Mouse (Mus musculus) heart, embryonic 16.5 days (tissue): ENCODE measurements around the gene Slc35b1. TPM values are rescaled to one million over a fixed set of nuclear protein-coding genes. Genes with fewer than 3 reads are reported as not detected.

Experiments
- ATAC-seq: fragments of 200-750 bp; cut with Nextera tagmentation; replicated peaks from 2 replicates; pipeline ENCODE4 v1.8.0; 2017; ENCODE audit warnings: moderate number of reproducible peaks; ENCODE audit not compliant: insufficient read depth, low FRiP score; ENCODE audit errors: extremely low read depth
- H3K27ac ChIP-seq: fragments of 300-500 bp; sonication (generic); 2 replicates; pipeline ENCODE4 v1.5.1; 2014; ENCODE audit warnings: mild to moderate bottlenecking, low read length, control low read depth, moderate library complexity
- H3K27me3 ChIP-seq: fragments of 300-500 bp; sonication (generic); 2 replicates; pipeline ENCODE4 v1.6.1; 2014; ENCODE audit warnings: low read length, mixed read lengths; ENCODE audit not compliant: control insufficient read depth, insufficient read depth
- H3K36me3 ChIP-seq: fragments of 300-500 bp; sonication (generic); 2 replicates; pipeline ENCODE4 v1.6.1; 2014; ENCODE audit not compliant: control insufficient read depth, insufficient read depth
- H3K4me1 ChIP-seq: fragments of 300-500 bp; sonication (generic); 2 replicates; pipeline ENCODE4 v1.6.1; 2014; ENCODE audit warnings: low read length, mixed read lengths; ENCODE audit not compliant: control insufficient read depth, insufficient read depth
- H3K4me2 ChIP-seq: fragments of 300-500 bp; sonication (generic); 2 replicates; pipeline ENCODE4 v1.6.1; 2014; ENCODE audit warnings: low read depth, mild to moderate bottlenecking, control low read depth, low read length
- H3K4me3 ChIP-seq: fragments of 300-500 bp; sonication (generic); 2 replicates; pipeline ENCODE4 v1.5.1; 2014; ENCODE audit warnings: mild to moderate bottlenecking, control low read depth, low read length
- H3K9ac ChIP-seq: fragments of 300-500 bp; sonication (generic); 2 replicates; pipeline ENCODE4 v1.6.1; 2014; ENCODE audit warnings: low read length, control low read depth
- H3K9me3 ChIP-seq: fragments of 300-500 bp; sonication (generic); replicated peaks from 2 replicates; pipeline ENCODE4 v1.6.1; 2016; ENCODE audit warnings: low read length; ENCODE audit not compliant: control insufficient read depth
- WGBS: fragments of 180-500 bp; shearing (Covaris S2); extraction: QIAGEN DNeasy Blood & Tissue Kit; methylation state at CpG from one replicate; pipeline ENCODE4 v1.1.7; 2014; 5-methylcytosine and 5-hydroxymethylcytosine counted together
- polyA plus RNA-seq: library from polyadenylated mRNA; unstranded; fragments of >200 nt; fragmentation: Nextera tagmentation; extraction: Ambion mirVana; gene quantifications from 2 replicates; pipeline ENCODE4 v1.2.1, GENCODE M21; 2015

Slc35b1 gene
- polyA plus RNA-seq, 1 experiment from 2014 or later, result 73.0 TPM

DNA sequence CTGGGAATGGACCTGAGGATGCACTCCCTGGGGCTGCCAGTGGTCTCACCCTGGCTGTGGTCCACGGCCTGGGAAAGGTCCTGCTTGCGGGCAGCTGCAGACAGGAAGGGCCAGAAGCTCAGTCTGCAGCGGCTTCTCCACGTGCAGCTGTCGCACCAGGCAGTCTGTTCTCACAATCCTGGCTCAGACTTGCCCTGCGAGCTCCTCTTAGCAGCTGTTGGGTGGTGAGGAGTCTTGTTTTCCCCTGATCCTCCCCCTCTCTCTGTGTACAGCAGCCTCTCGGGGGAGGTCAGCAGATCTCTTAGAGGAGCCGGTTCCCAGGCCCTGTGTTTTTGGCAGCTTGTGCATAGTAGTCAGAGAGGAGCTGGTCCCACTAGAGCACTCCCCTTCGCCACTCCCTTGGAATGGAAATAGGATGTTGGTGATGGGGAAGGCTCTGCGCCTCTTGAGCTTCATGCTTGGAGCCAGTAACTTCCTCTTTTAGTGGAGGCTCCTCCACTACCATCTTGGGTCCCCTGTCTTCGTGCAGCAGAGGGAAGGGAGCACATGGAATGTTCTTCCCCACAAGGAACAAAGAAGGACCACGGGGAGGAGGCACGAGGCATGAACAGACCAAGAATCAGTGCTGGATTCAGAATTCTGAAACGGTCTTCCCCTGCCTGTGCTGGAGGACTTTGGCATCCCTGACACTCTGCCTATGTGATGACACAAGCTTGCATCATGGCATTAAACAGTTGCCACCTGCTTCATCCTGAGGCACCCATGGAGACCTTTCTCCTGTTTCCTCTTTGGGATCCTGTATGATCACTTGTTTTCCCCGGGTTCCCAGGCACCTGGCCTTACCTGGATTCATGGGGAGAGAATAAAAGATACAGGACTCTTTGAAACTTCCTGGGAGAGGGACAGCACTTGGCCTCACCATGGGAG, 14.3 kb upstream of the Slc35b1 start:
- Histone ChIP-seq H3K36me3 (peaks cover 12% of the 10 kb centered on the region), H3K9ac (no peak overlapping the region), H3K4me3 (no peak overlapping the region), H3K4me1 (peaks cover 20% of the 10 kb centered on the region), H3K27me3 (no peaks in the 10 kb centered on the region), H3K9me3 (no peaks in the 10 kb centered on the region), H3K4me2 (no peak overlapping the region), H3K27ac (peak overlapping the region; percentile 73)
- ATAC-seq, result peak; percentile 30; the same call in 1 of the 2 replicates
- 58% methylated on average over 15 of the region's 15 CpGs for WGBS

DNA sequence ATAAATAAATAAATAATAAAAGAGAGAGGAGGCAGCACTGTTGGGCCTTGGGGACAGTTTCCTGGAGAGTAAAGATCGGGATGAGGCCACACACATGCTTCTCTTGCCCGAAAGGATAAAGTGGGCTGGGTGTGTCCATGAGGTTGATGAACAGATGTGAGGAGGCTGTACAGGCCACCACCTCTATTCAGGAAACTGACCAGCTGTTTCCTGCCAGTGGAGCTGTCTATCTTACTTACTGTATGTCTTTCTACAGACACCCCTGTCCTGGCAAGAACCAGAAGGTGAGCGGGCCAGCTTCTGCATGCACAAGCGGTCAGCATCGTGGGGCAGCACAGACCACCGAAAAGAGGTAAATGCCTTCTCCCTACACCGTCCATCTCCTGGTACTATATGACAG, 13.3 kb upstream of the Slc35b1 start:
- Histone ChIP-seq H3K9ac (no peak overlapping the region), H3K4me1 (peaks cover 10% of the 10 kb centered on the region), H3K27me3 (no peaks in the 10 kb centered on the region), H3K4me3 (no peak overlapping the region), H3K36me3 (peaks cover 13% of the 10 kb centered on the region), H3K4me2 (no peak overlapping the region), H3K9me3 (no peaks in the 10 kb centered on the region), H3K27ac (no peak overlapping the region)
- 85% methylated on average over 7 of the region's 7 CpGs for WGBS
- no peak for ATAC-seq

DNA sequence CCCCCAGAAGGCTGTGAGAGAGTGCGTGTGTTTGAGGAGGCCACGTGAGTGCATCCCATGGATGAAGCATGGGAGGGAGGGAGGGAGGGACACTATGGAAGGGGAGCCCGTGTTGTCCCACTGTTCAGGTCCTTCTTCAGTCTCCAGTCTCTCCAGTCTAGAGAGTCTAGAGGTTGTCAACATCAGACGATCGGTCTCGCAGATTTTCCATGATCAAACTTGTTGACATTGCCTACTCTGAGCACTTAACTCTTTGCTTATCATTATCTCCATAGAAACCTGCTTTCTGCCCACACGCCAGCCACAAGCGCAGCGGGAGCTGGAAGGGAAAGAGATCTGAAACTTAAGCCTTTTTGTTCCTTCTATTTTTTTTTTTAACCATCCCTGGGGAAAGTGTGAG, 5.6 kb upstream of the Slc35b1 start:
- Histone ChIP-seq H3K4me3 (no peak overlapping the region), H3K9ac (no peak overlapping the region), H3K4me1 (peaks cover under 1% of the 10 kb centered on the region; the same call in 1 of the 2 replicates), H3K36me3 (0 out of 2 replicates have a peak, but pooled peaks cover 9% of the 10 kb centered on the region), H3K27me3 (no peaks in the 10 kb centered on the region), H3K9me3 (no peaks in the 10 kb centered on the region), H3K4me2 (no peak overlapping the region), H3K27ac (no peak overlapping the region)
- no peak for ATAC-seq
- 44% methylated on average over 9 of the region's 9 CpGs for WGBS

DNA sequence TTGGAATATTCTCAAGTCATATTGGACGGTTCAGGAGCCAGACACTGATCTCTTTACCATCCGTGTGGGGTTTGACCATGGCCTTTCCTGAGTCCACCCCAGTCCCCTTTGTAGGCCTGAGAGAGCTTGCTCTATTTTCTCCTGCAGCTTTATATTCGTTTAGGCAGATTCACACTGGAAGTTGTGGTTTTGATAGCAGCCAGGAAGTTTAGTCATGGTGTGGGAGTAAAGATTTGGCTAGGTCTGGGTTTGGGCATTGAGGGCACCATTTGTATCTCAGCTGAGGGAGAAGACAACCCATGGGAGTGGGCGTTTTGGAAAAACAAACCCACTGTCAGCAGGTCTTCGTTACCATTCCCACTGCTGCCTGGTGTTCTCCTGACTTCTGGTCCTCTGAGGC, 4.9 kb upstream of the Slc35b1 start:
- H3K9ac ChIP-seq, result no peak overlapping the region
- H3K36me3 ChIP-seq, result 0 out of 2 replicates have a peak, but pooled peaks cover 9% of the 10 kb centered on the region
- peaks cover 3% of the 10 kb centered on the region; the same call in 1 of the 2 replicates for H3K4me1 ChIP-seq
- H3K27ac ChIP-seq, result no peak overlapping the region
- no peaks in the 10 kb centered on the region for H3K27me3 ChIP-seq
- no peak for ATAC-seq
- WGBS, result 51% methylated on average over 5 of the region's 5 CpGs
- H3K4me3 ChIP-seq, result no peak overlapping the region
- H3K4me2 ChIP-seq, result no peak overlapping the region
- H3K9me3 ChIP-seq, result no peaks in the 10 kb centered on the region

DNA sequence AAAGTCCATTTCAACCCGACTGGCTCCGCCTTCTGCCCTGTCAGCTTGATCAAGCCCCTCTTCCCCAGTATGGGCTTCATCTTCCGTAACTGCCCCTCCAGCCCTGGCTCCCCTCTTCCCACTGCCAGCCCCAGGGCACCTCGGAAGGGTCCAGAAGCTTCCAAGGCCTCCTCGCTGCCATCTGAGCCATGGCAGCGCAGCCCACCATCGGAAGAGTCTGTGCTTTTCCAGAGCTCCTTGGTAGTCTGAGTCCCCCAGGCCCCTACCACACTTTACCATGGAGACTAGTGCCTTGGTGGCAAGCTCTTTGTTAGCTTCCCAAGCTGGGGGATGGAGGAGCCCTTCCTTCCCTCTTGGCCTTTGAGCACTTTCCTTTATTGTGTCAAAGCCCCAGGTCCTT, 3.8 kb upstream of the Slc35b1 start:
- WGBS, result 87% methylated on average over 7 of the region's 7 CpGs
- no peak overlapping the region for H3K27ac ChIP-seq

DNA sequence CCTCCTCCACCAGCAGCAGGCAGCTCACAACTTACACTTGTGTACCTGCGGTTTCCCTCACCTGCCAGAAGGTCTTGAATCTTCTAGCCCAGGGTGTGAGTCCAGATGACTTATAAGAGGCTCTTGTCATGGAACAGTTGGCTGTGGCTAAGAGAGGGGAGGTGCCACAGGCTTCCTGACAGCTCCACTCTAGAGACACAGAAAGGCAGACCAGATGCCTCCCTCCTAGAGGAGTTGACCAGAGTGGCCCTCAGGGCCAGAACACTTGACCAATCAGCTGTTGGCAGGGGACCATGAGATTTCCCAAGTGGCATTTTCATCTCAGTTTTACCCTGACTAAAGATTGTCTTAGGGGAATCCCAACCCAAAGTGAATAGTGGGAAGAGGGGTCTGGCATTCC, 3.3 kb upstream of the Slc35b1 start:
- 88% methylated on average over 1 of the region's 1 CpGs for WGBS
- H3K36me3 ChIP-seq, result 0 out of 2 replicates have a peak, but pooled peaks cover 4% of the 10 kb centered on the region
- no peak overlapping the region for H3K4me2 ChIP-seq
- no peak for ATAC-seq
- H3K9ac ChIP-seq, result no peak overlapping the region
- H3K27ac ChIP-seq, result no peak overlapping the region
- H3K27me3 ChIP-seq, result no peaks in the 10 kb centered on the region
- peaks cover 11% of the 10 kb centered on the region for H3K4me1 ChIP-seq
- no peaks in the 10 kb centered on the region for H3K9me3 ChIP-seq
- H3K4me3 ChIP-seq, result no peak overlapping the region

More for the DNA sequence above, 3.8 kb upstream of the Slc35b1 start:
- Histone ChIP-seq H3K4me3 (no peak overlapping the region), H3K9ac (no peak overlapping the region), H3K9me3 (no peaks in the 10 kb centered on the region), H3K4me2 (no peak overlapping the region), H3K36me3 (0 out of 2 replicates have a peak, but pooled peaks cover 4% of the 10 kb centered on the region), H3K27me3 (no peaks in the 10 kb centered on the region), H3K4me1 (peaks cover 7% of the 10 kb centered on the region)
- ATAC-seq, result no peak

DNA sequence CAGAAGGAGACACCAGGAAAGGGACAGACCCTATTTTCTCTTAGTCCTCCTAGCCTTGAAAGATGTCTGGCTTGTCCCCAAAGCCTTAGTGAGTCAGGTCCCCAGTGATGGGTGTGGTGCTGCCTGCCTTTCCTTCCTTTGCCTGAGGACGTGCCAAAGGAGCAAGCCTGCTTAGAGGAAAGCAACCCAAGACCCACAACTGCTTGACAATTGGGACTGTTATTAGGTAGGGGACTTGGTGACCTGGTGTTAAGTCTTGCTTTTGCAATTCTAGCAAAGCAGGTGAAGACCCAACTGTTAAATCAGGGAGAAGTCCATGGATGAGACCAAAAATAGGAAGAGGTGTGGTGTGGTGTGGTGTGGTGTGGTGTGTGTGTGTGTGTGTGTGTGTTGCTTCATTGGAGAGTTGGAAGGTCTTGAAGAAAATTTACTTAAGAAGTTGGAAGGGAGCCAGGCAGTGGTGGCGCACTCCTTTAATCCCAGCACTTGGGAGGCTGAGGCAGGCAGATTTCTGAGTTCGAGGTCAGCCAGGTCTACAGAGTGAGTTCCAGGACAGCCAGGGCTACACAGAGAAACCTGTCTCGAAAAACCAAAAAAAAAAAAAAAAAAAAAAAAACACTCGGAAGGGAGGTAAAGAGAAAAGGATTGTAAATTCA, 1.0 kb upstream of the Slc35b1 start:
- ATAC-seq, result no peak
- Histone ChIP-seq H3K9ac (no peak overlapping the region), H3K27ac (no peak overlapping the region), H3K27me3 (no peaks in the 10 kb centered on the region), H3K4me1 (peaks cover 11% of the 10 kb centered on the region), H3K36me3 (peaks cover 18% of the 10 kb centered on the region), H3K9me3 (no peaks in the 10 kb centered on the region), H3K4me2 (no peak overlapping the region), H3K4me3 (no peak overlapping the region)
- WGBS, result 78% methylated on average over 5 of the region's 5 CpGs

DNA sequence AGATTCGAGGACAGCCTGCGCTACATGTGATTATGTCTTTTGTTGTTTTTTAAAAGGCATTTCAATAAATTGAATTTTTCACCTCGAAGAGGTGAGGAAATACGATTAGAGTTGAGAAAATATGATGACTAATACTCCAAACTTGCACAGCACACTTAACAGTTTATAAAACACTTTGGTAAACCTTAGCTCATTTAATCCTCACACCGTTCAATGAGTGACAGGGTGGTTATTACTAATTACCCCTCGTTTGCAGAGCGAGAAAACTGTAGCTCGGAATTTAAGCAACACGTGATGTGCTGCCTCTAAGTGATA, 531 bp upstream of the Slc35b1 start:
- Histone ChIP-seq H3K4me2 (peak overlapping the region; percentile 61), H3K36me3 (peaks cover 20% of the 10 kb centered on the region), H3K4me1 (peaks cover 11% of the 10 kb centered on the region), H3K27ac (peak overlapping the region; percentile 50; the same call in 1 of the 2 replicates), H3K27me3 (no peaks in the 10 kb centered on the region), H3K4me3 (peak overlapping the region; percentile 64), H3K9ac (peak overlapping the region; percentile 66), H3K9me3 (no peaks in the 10 kb centered on the region)
- WGBS, result 39% methylated on average over 9 of the region's 9 CpGs
- no peak for ATAC-seq

DNA sequence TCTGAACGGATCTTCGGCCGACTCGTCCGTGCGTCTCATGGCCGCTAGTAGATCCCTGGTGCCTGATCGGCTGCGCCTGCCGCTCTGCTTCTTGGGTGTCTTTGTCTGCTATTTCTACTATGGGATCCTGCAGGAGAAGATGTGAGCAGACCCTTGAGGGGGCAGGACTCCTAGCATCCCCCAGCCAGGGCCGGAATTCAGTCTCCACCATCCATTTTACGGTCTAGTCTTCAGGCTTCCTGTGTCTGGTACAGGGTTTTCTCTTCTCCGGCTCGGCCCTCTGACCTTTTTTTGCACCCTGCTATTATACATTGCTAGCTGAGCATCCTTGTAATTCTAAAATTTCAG, 455 bp downstream of the Slc35b1 start:
- peak overlapping the region; percentile 67 for H3K4me2 ChIP-seq
- ATAC-seq, result no peak
- WGBS, result 0% methylated on average over 14 of the region's 14 CpGs
- peak overlapping the region; percentile 79 for H3K9ac ChIP-seq
- H3K9me3 ChIP-seq, result no peaks in the 10 kb centered on the region
- peaks cover 11% of the 10 kb centered on the region for H3K4me1 ChIP-seq
- peak overlapping the region; percentile 64 for H3K4me3 ChIP-seq
- no peaks in the 10 kb centered on the region for H3K27me3 ChIP-seq
- peaks cover 29% of the 10 kb centered on the region for H3K36me3 ChIP-seq
- H3K27ac ChIP-seq, result peak overlapping the region; percentile 86
